8 mouse cellular contexts compared by ENCODE assay signal in genomic region chr5:143314730-143315513, GRCm38 (mm10). TPM values are rescaled to one million over a fixed set of nuclear protein-coding genes. Genes with fewer than 3 reads are reported as not detected.
DNase-seq lines count a peak whose midpoint lies in the region; ATAC-seq lines count a peak whose summit lies in the region.

E130309D02Rik (minus strand) TSS chr5:143315360.

- no peaks in the 10 kb centered on the region for H3K27me3 ChIP-seq in intestine, embryonic 14.5 days (replicated peaks; ENCODE audit: control insufficient read depth, insufficient read depth, low read length)

- peak within 1 kb of the TSS; percentile 94 for H3K9ac ChIP-seq in intestine, embryonic 14.5 days (ENCODE audit: low read length)

- peak; percentile 84 for ATAC-seq in intestine, embryonic 14.5 days (replicated peaks; ENCODE audit: low FRiP score, low TSS enrichment, low read depth)

- peak within 1 kb of the TSS; percentile 80 for H3K27ac ChIP-seq in intestine, embryonic 14.5 days (ENCODE audit: low read depth)

- peak; percentile 75 for DNase-seq in adipocyte (ENCODE audit: low spot score)
- DNase-seq in embryo, embryonic 10 days (ENCODE audit: low spot score), result peak; percentile 83
- peak; percentile 90 for DNase-seq in gastrocnemius, postnatal 14 days
- peak; percentile 95 for DNase-seq in intestine, embryonic 14.5 days (ENCODE audit: low spot score)
- peak; percentile 85 to 91 for DNase-seq in left cerebral cortex, postnatal 14 days (ENCODE audit: low spot score in 2 of 2)
- peak; percentile 85 for DNase-seq in mesoderm, embryonic 11.5 days (ENCODE audit: low read depth, low spot score)
- peak; percentile 65 to 80 for DNase-seq in right cerebral cortex, postnatal 36 days (ENCODE audit: low spot score in 2 of 2)
- DNase-seq in yolk sac, embryonic 10.5 days (ENCODE audit: low spot score), result peak; percentile 85

- peaks cover 54% of the 10 kb centered on the region for H3K36me3 ChIP-seq in intestine, embryonic 14.5 days (ENCODE audit: control insufficient read depth, insufficient read depth, low read length)

- H3K4me1 ChIP-seq in intestine, embryonic 14.5 days (replicated peaks; ENCODE audit: control insufficient read depth, insufficient read depth, low read length), result peaks cover 14% of the 10 kb centered on the region; the same call in 1 of the 2 replicates

- intact Hi-C loops in gastrocnemius, postnatal 14 days (cut with DNase I; ENCODE audit: low total_unique reads), result no loop called here
- intact Hi-C loops in left cerebral cortex, postnatal 14 days (cut with DNase I), result no loop called here

- H3K4me2 ChIP-seq in intestine, embryonic 14.5 days (ENCODE audit: low read length), result peak within 1 kb of the TSS; percentile 93

- WGBS in intestine, embryonic 14.5 days, result under 1% methylated on average over 100 of the region's 101 CpGs

- peak within 1 kb of the TSS; percentile 98 for H3K4me3 ChIP-seq in intestine, embryonic 14.5 days (ENCODE audit: low read depth, low read length)

- H3K9me3 ChIP-seq in intestine, embryonic 14.5 days (ENCODE audit: control insufficient read depth, low read length), result no peaks in the 10 kb centered on the region

RNA-seq across cellular contexts. Expression of gene E130309D02Rik, which starts in this region (rescaled TPM):
- 1 to 10 TPM; 8.3 to 9.4 TPM for total RNA-seq in gastrocnemius, postnatal 14 days (2021)
- polyA plus RNA-seq in intestine, embryonic 14.5 days (2014; fragmentation: Nextera tagmentation; extraction: Ambion mirVana), result 35.7 and 37.5 TPM in 2 replicates
- 10 to 100 TPM; 22.2 to 22.3 TPM for total RNA-seq in left cerebral cortex, postnatal 14 days (2021)

Comparison
In these comparisons a context has a peak if more than half of its experiments do, and no peak if none do; other contexts are left out.
1. Peak in every context shown above with its lines: DNase-seq, ATAC-seq, H3K4me3 ChIP-seq and H3K27ac ChIP-seq.